Mouse (Mus musculus): ENCODE data around the gene Tmem43. TPM values are rescaled to one million over a fixed set of nuclear protein-coding genes. Genes with fewer than 3 reads are reported as not detected.
"Not testable (repeated sequence)": the region's sequence is repeated elsewhere in the genome, so short reads cannot be mapped to it uniquely, and the experiment has no call there.

Tmem43 gene
- polyA plus RNA-seq, 1 experiment from 2014 or later, result 55.5 TPM

- no peak overlapping the region for H3K27ac ChIP-seq (ENCODE audit: low read depth, low read length)
- peaks cover 11% of the 10 kb centered on the region for H3K36me3 ChIP-seq (ENCODE audit: control insufficient read depth, insufficient read depth, low read length)
- ATAC-seq (no peak), DNase-seq (ENCODE audit: low spot score) (no peak)
- no peaks in the 10 kb centered on the region for H3K4me1 ChIP-seq (ENCODE audit: control insufficient read depth, insufficient read depth, low read length)
- H3K4me2 ChIP-seq (ENCODE audit: low read length), result no peak overlapping the region
- 89% methylated on average over 1 of the region's 1 CpGs for WGBS
- no peaks in the 10 kb centered on the region for H3K27me3 ChIP-seq (replicated peaks; ENCODE audit: control insufficient read depth, insufficient read depth, low read length)
- no peak overlapping the region for H3K4me3 ChIP-seq (ENCODE audit: low read depth, low read length)
- H3K9me3 ChIP-seq (replicated peaks; ENCODE audit: control insufficient read depth, low read length), result no peaks in the 10 kb centered on the region
- no peak overlapping the region for H3K9ac ChIP-seq (ENCODE audit: low read length)
These were observed 14.0 kb upstream of the Tmem43 start for GRCm38 (mm10) chr6:91459471-91459870.

GRCm38 (mm10) chr6:91465756-91466155 lies 7.7 kb upstream of the Tmem43 start:
- DNase-seq (ENCODE audit: low spot score) (no peak), ATAC-seq (no peak)
- H3K4me3 ChIP-seq (ENCODE audit: low read depth, low read length), result no peak overlapping the region
- H3K36me3 ChIP-seq (ENCODE audit: control insufficient read depth, insufficient read depth, low read length), result peaks cover 48% of the 10 kb centered on the region
- no peak overlapping the region for H3K27ac ChIP-seq (ENCODE audit: low read depth, low read length)
- H3K4me1 ChIP-seq (ENCODE audit: control insufficient read depth, insufficient read depth, low read length), result no peaks in the 10 kb centered on the region
- no peak overlapping the region for H3K4me2 ChIP-seq (ENCODE audit: low read length)
- H3K9me3 ChIP-seq (replicated peaks; ENCODE audit: control insufficient read depth, low read length), result no peaks in the 10 kb centered on the region
- H3K9ac ChIP-seq (ENCODE audit: low read length), result no peak overlapping the region
- no peaks in the 10 kb centered on the region for H3K27me3 ChIP-seq (replicated peaks; ENCODE audit: control insufficient read depth, insufficient read depth, low read length)
- WGBS, result 86% methylated on average over 2 of the region's 2 CpGs

GRCm38 (mm10) chr6:91467106-91467505 lies 6.4 kb upstream of the Tmem43 start:
- Histone ChIP-seq H3K36me3 (ENCODE audit: control insufficient read depth, insufficient read depth, low read length) (peaks cover 48% of the 10 kb centered on the region), H3K4me1 (ENCODE audit: control insufficient read depth, insufficient read depth, low read length) (no peaks in the 10 kb centered on the region)

DNA sequence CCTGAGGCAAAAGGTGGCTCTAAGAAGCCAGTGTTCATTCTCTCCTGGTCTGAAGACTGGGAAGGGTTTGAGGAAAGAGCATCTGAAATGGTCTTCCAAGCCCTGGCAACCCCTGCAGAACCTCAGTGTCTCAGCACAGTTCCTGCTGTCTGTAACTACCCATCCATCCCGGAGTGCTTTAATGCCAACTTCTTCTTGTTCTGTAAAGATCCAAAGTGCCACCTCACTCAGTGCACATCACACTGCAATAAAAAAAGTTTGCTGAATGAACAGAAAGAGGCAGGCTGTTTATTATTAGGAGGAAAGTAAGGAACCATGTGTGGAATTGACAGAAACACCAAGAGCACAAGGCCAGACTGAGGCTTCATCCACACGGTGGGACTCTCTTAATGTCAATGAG lies 2.8 kb upstream of the Tmem43 start:
- H3K36me3 ChIP-seq (ENCODE audit: control insufficient read depth, insufficient read depth, low read length), result peaks cover 33% of the 10 kb centered on the region
- H3K4me3 ChIP-seq (ENCODE audit: low read depth, low read length), result no peak overlapping the region
- H3K9me3 ChIP-seq (replicated peaks; ENCODE audit: control insufficient read depth, low read length), result no peaks in the 10 kb centered on the region
- peaks cover 11% of the 10 kb centered on the region for H3K4me1 ChIP-seq (ENCODE audit: control insufficient read depth, insufficient read depth, low read length)
- WGBS, result 86% methylated on average over 2 of the region's 2 CpGs
- H3K4me2 ChIP-seq (ENCODE audit: low read length), result no peak overlapping the region
- no peak overlapping the region for H3K9ac ChIP-seq (ENCODE audit: low read length)
- no peak for DNase-seq (ENCODE audit: low spot score)
- H3K27me3 ChIP-seq (replicated peaks; ENCODE audit: control insufficient read depth, insufficient read depth, low read length), result no peaks in the 10 kb centered on the region
- H3K27ac ChIP-seq (ENCODE audit: low read depth, low read length), result no peak overlapping the region
- ATAC-seq, result no peak

More at GRCm38 (mm10) chr6:91467106-91467505, 6.4 kb upstream of the Tmem43 start:
- no peak overlapping the region for H3K27ac ChIP-seq (ENCODE audit: low read depth, low read length)
- no peaks in the 10 kb centered on the region for H3K27me3 ChIP-seq (replicated peaks; ENCODE audit: control insufficient read depth, insufficient read depth, low read length)
- no peak overlapping the region for H3K9ac ChIP-seq (ENCODE audit: low read length)
- ATAC-seq (no peak), DNase-seq (ENCODE audit: low spot score) (no peak)
- H3K4me3 ChIP-seq (ENCODE audit: low read depth, low read length), result no peak overlapping the region
- H3K4me2 ChIP-seq (ENCODE audit: low read length), result no peak overlapping the region
- H3K9me3 ChIP-seq (replicated peaks; ENCODE audit: control insufficient read depth, low read length), result no peaks in the 10 kb centered on the region
- 96% methylated on average over 1 of the region's 1 CpGs for WGBS

DNA sequence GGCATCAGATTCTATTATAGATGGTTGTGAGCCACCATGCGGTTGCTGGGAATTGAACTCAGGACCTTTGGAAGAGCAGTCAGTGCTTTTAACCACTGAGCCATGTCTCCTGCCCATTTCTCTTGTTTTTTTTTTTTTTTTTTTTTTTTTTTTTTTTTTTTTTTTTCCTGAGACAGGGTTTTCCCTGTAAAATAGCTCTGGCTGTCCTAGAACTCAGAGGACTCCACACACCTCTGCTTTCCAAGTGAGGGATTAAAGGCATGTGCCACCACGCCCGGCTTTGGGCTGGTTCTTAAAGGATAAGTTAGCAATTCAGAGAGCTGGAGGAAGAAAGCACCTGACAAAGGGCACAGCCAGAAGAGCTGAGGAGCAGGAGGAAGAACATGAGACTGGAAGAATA lies 2.1 kb upstream of the Tmem43 start:
- not testable (repeated sequence) for H3K4me2 ChIP-seq (ENCODE audit: low read length)

GRCm38 (mm10) chr6:91472319-91472718 lies 1.2 kb upstream of the Tmem43 start:
- DNase-seq (ENCODE audit: low spot score) (no peak), ATAC-seq (no peak)
- Histone ChIP-seq H3K27me3 (replicated peaks; ENCODE audit: control insufficient read depth, insufficient read depth, low read length) (no peaks in the 10 kb centered on the region), H3K9me3 (replicated peaks; ENCODE audit: control insufficient read depth, low read length) (no peaks in the 10 kb centered on the region), H3K27ac (ENCODE audit: low read depth, low read length) (no peak overlapping the region), H3K4me1 (ENCODE audit: control insufficient read depth, insufficient read depth, low read length) (peaks cover 11% of the 10 kb centered on the region), H3K9ac (ENCODE audit: low read length) (peak overlapping the region; percentile 70), H3K36me3 (ENCODE audit: control insufficient read depth, insufficient read depth, low read length) (peaks cover 24% of the 10 kb centered on the region), H3K4me2 (ENCODE audit: low read length) (peak overlapping the region; percentile 69), H3K4me3 (ENCODE audit: low read depth, low read length) (peak overlapping the region; percentile 84)
- WGBS, result 30% methylated on average over 6 of the region's 6 CpGs

More for the DNA sequence above, 2.1 kb upstream of the Tmem43 start:
- Histone ChIP-seq H3K4me1 (ENCODE audit: control insufficient read depth, insufficient read depth, low read length) (peaks cover 11% of the 10 kb centered on the region), H3K36me3 (ENCODE audit: control insufficient read depth, insufficient read depth, low read length) (peaks cover 26% of the 10 kb centered on the region)
- H3K9ac ChIP-seq (ENCODE audit: low read length); DNase-seq (ENCODE audit: low spot score); H3K9me3 ChIP-seq (replicated peaks; ENCODE audit: control insufficient read depth, low read length); H3K4me3 ChIP-seq (ENCODE audit: low read depth, low read length); H3K27ac ChIP-seq (ENCODE audit: low read depth, low read length); ATAC-seq; H3K27me3 ChIP-seq (replicated peaks; ENCODE audit: control insufficient read depth, insufficient read depth, low read length): not testable (repeated sequence)
- 83% methylated on average over 3 of the region's 3 CpGs for WGBS

- Histone ChIP-seq H3K27ac (ENCODE audit: low read depth, low read length) (no peak overlapping the region), H3K9me3 (replicated peaks; ENCODE audit: control insufficient read depth, low read length) (no peaks in the 10 kb centered on the region), H3K4me3 (ENCODE audit: low read depth, low read length) (peak overlapping the region; percentile 84), H3K9ac (ENCODE audit: low read length) (peak overlapping the region; percentile 80), H3K4me1 (ENCODE audit: control insufficient read depth, insufficient read depth, low read length) (peaks cover 11% of the 10 kb centered on the region), H3K36me3 (ENCODE audit: control insufficient read depth, insufficient read depth, low read length) (peaks cover 32% of the 10 kb centered on the region), H3K27me3 (replicated peaks; ENCODE audit: control insufficient read depth, insufficient read depth, low read length) (no peaks in the 10 kb centered on the region), H3K4me2 (ENCODE audit: low read length) (peak overlapping the region; percentile 82)
- peak; percentile 16 for DNase-seq (ENCODE audit: low spot score)
- under 1% methylated on average over 27 of the region's 27 CpGs for WGBS
- peak; percentile 59 for ATAC-seq
These were observed 420 bp downstream of the Tmem43 start for GRCm38 (mm10) chr6:91473805-91474440.

DNA sequence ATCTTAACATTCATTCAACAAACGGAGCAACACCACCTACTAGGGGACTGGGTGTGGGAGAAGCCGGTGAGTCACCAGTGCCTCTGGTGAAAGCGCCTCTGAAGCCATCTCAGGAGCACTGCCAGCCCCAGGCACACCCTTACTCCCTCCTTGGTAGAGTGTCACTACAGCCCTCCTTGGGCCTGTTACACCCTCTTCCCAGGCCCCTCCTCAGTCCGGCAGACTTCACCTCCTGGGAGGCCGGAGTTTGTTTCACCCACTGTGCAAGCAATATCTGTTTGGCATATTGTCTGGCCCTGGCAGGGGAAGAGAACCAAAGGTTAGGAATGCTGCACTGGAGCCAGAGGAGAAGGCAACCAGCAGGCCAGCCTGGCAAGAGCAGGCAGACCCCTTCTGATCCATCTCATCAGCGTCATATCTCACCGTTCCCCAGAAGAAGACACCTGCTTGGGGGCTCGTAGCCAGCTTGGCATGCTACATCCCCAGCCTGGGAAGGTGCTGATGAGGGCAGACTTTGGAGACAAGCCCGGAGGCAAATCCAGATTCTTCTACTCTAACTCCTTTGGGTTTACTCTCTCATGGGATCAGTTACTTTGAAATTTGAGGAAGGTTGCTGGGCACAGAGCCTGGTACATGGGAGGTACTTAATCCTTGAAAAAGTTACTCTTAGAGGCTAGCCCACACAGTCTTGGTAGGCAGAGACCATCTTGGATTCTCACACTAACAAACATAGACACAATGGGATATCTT lies 1.1 kb downstream of the Tmem43 start:
- Histone ChIP-seq H3K4me2 (ENCODE audit: low read length) (peak overlapping the region; percentile 82), H3K9ac (ENCODE audit: low read length) (peak overlapping the region; percentile 80), H3K4me1 (ENCODE audit: control insufficient read depth, insufficient read depth, low read length) (peaks cover 11% of the 10 kb centered on the region), H3K4me3 (ENCODE audit: low read depth, low read length) (peak overlapping the region; percentile 84), H3K9me3 (replicated peaks; ENCODE audit: control insufficient read depth, low read length) (no peaks in the 10 kb centered on the region), H3K36me3 (ENCODE audit: control insufficient read depth, insufficient read depth, low read length) (peaks cover 36% of the 10 kb centered on the region), H3K27me3 (replicated peaks; ENCODE audit: control insufficient read depth, insufficient read depth, low read length) (no peaks in the 10 kb centered on the region), H3K27ac (ENCODE audit: low read depth, low read length) (no peak overlapping the region)
- ATAC-seq (no peak), DNase-seq (ENCODE audit: low spot score) (no peak)
- whole genome bisulfite sequencing, result 54% methylated on average over 9 of the region's 9 CpGs

DNA sequence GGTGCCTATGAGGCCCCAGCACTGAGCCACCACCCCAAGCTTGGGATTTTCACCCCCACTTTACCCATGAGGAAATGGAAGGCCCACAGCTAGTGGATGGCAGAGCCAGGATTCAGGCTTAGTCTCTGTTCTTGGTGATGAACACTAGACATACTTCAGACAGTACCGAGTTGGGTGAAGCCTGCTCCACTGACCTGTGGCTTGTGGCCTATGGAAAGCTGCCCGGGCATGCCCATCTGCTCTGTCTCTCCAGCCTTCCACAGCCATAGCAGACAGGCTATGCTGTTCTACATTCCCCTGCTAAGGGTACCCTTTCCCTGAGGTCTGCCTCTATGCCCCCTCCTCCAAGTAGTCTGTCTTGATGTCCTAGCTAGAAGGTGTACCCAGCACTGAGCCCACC lies 3.0 kb downstream of the Tmem43 start:
- ATAC-seq (no peak), DNase-seq (ENCODE audit: low spot score) (no peak)
- H3K4me3 ChIP-seq (ENCODE audit: low read depth, low read length), result no peak overlapping the region
- H3K27ac ChIP-seq (ENCODE audit: low read depth, low read length), result no peak overlapping the region
- no peak overlapping the region for H3K4me2 ChIP-seq (ENCODE audit: low read length)
- 92% methylated on average over 2 of the region's 2 CpGs for WGBS
- no peaks in the 10 kb centered on the region for H3K9me3 ChIP-seq (replicated peaks; ENCODE audit: control insufficient read depth, low read length)
- H3K4me1 ChIP-seq (ENCODE audit: control insufficient read depth, insufficient read depth, low read length), result peaks cover 11% of the 10 kb centered on the region
- H3K9ac ChIP-seq (ENCODE audit: low read length), result no peak overlapping the region
- H3K27me3 ChIP-seq (replicated peaks; ENCODE audit: control insufficient read depth, insufficient read depth, low read length), result no peaks in the 10 kb centered on the region
- H3K36me3 ChIP-seq (ENCODE audit: control insufficient read depth, insufficient read depth, low read length), result peaks cover 55% of the 10 kb centered on the region
